Mouse (Mus musculus) CH12.LX (cell line): ENCODE measurements at regions not wholly inside any gene's neighbourhood (a gene's known extent, or its start where the extent isn't known, plus 50 kb on each side); places are given as distances from the start of the nearest gene placed in this dataset.

Experiments used
- DNase-seq: peaks from one replicate; pipeline ENCODE4 v3.0.0-alpha.2; 2013; ENCODE audit errors: extremely low read depth
- H3K27ac ChIP-seq: 2 replicates; pipeline ENCODE4 v1.5.1; 2012; ENCODE audit warnings: low read depth, mild to moderate bottlenecking, control low read depth, moderate library complexity; ENCODE audit not compliant: insufficient read depth
- H3K27me3 ChIP-seq: replicated peaks from 2 replicates; pipeline ENCODE3; 2012; ENCODE audit warnings: inconsistent platforms
- H3K36me3 ChIP-seq, 2 experiments: replicated peaks in 1 of 2; 2 replicates each; pipeline versions ENCODE3 to v1.6.1; 2012; ENCODE audit warnings: inconsistent platforms in 1 of 2, low read length in 1 of 2, mild to moderate bottlenecking in 1 of 2, mixed read lengths in 1 of 2, moderate library complexity in 1 of 2; ENCODE audit not compliant: control insufficient read depth in 1 of 2, insufficient read depth in 1 of 2
- H3K4me1 ChIP-seq, 2 experiments: 2 replicates each; pipeline ENCODE4 v1.6.1; 2012; ENCODE audit warnings: inconsistent platforms in 1 of 2, moderate library complexity in 1 of 2; ENCODE audit not compliant: insufficient read depth in 2 of 2, control insufficient read depth in 1 of 2
- H3K4me2 ChIP-seq: 2 replicates; pipeline ENCODE4 v1.6.1; 2012; ENCODE audit warnings: low read depth, mild to moderate bottlenecking, control low read depth; ENCODE audit not compliant: poor library complexity, insufficient read depth, severe bottlenecking
- H3K4me3 ChIP-seq, 3 experiments: fragments of 150-350 bp in 1 of 3; sonication (generic) in 1 of 3; replicated peaks in 1 of 3; 2 replicates each; pipeline versions ENCODE3 to v1.5.1; 2011 to 2012; ENCODE audit warnings: low read depth in 2 of 3, low read length in 2 of 3, mild to moderate bottlenecking in 2 of 3, moderate library complexity in 2 of 3, control low read depth in 1 of 3, improper control_type of control experiment in 1 of 3, inconsistent platforms in 1 of 3, mixed read lengths in 1 of 3; ENCODE audit not compliant: poor library complexity in 1 of 3
- H3K79me2 ChIP-seq: replicated peaks from 2 replicates; pipeline ENCODE4 v1.6.1; 2012; ENCODE audit warnings: mild to moderate bottlenecking, moderate library complexity; ENCODE audit not compliant: control insufficient read depth, poor library complexity, insufficient read depth, severe bottlenecking; ENCODE audit errors: extremely low read depth
- H3K9ac ChIP-seq: 2 replicates; pipeline ENCODE4 v1.6.1; 2012; ENCODE audit warnings: low read depth, mild to moderate bottlenecking, control low read depth, moderate library complexity; ENCODE audit not compliant: insufficient read depth
- H3K9me3 ChIP-seq: replicated peaks from 2 replicates; pipeline ENCODE3; 2012; ENCODE audit warnings: low read length, inconsistent platforms, mixed read lengths
- BHLHE40 ChIP-seq: IDR thresholded peaks from 2 replicates; pipeline ENCODE4 v1.6.1; 2011; ENCODE audit warnings: mild to moderate bottlenecking, low read depth, low read length, improper control_type of control experiment
- CHD2 ChIP-seq: IDR thresholded peaks from 2 replicates; pipeline ENCODE4 v1.6.1; 2011; ENCODE audit warnings: low read length, improper control_type of control experiment
- CTCF ChIP-seq, 2 experiments: IDR thresholded peaks in 1 of 2; conservative IDR thresholded peaks in 1 of 2; 2 replicates each; pipeline ENCODE4 v1.5.1; 2011 to 2012; ENCODE audit warnings: low read depth in 2 of 2, low read length in 2 of 2, improper control_type of control experiment in 1 of 2, inconsistent platforms in 1 of 2, mild to moderate bottlenecking in 1 of 2, moderate library complexity in 1 of 2
- E2F4 ChIP-seq: IDR thresholded peaks from 2 replicates; pipeline ENCODE4 v1.6.1; 2011; ENCODE audit warnings: low read depth, low read length, improper control_type of control experiment; ENCODE audit not compliant: insufficient replicate concordance
- EP300 ChIP-seq: IDR thresholded peaks from 2 replicates; pipeline ENCODE4 v1.6.1; 2011; ENCODE audit warnings: low read length, improper control_type of control experiment
- ETS1 ChIP-seq: conservative IDR thresholded peaks from 2 replicates; pipeline ENCODE4 v1.6.1; 2012; ENCODE audit warnings: low read depth, mild to moderate bottlenecking, inconsistent platforms, low read length, improper control_type of control experiment, moderate library complexity
- GABPA ChIP-seq: IDR thresholded peaks from 2 replicates; pipeline ENCODE4 v1.6.1; 2012; ENCODE audit warnings: low read depth, low read length, improper control_type of control experiment, inconsistent platforms; ENCODE audit not compliant: insufficient replicate concordance
- JUN ChIP-seq: IDR thresholded peaks from 2 replicates; pipeline ENCODE4 v1.6.1; 2011; ENCODE audit warnings: low read depth, mild to moderate bottlenecking, low read length, improper control_type of control experiment, moderate library complexity; ENCODE audit not compliant: insufficient read depth
- JUND ChIP-seq: conservative IDR thresholded peaks from 2 replicates; pipeline ENCODE4 v1.6.1; 2011; ENCODE audit warnings: low read depth, low read length, improper control_type of control experiment
- KAT2A ChIP-seq: IDR thresholded peaks from 2 replicates; pipeline ENCODE4 v1.6.1; 2012; ENCODE audit warnings: low read length, improper control_type of control experiment, inconsistent platforms; ENCODE audit not compliant: insufficient replicate concordance
- MYC ChIP-seq: IDR thresholded peaks from 2 replicates; pipeline ENCODE4 v1.6.1; 2011; ENCODE audit warnings: low read depth, mild to moderate bottlenecking, improper control_type of control experiment, low read length
- NRF1 ChIP-seq: IDR thresholded peaks from 2 replicates; pipeline ENCODE4 v1.6.1; 2014; ENCODE audit warnings: low read depth, mild to moderate bottlenecking, inconsistent platforms, low read length, improper control_type of control experiment, moderate library complexity
- PAX5 ChIP-seq: IDR thresholded peaks from 2 replicates; pipeline ENCODE4 v1.6.1; 2012; ENCODE audit warnings: low read length, inconsistent platforms, mixed read lengths
- POLR2AphosphoS2 ChIP-seq: IDR thresholded peaks from 2 replicates; pipeline ENCODE4 v1.6.1; 2011; ENCODE audit warnings: low read depth, low read length, improper control_type of control experiment
- RAD21 ChIP-seq: IDR thresholded peaks from 2 replicates; pipeline ENCODE4 v1.6.1; 2011; ENCODE audit warnings: low read depth, mild to moderate bottlenecking, low read length, improper control_type of control experiment, moderate library complexity
- SMC3 ChIP-seq: IDR thresholded peaks from 2 replicates; pipeline ENCODE4 v1.6.1; 2011; ENCODE audit warnings: low read depth, low read length, improper control_type of control experiment
- TCF12 ChIP-seq: IDR thresholded peaks from 2 replicates; pipeline ENCODE4 v1.6.1; 2014; ENCODE audit warnings: low read depth, mild to moderate bottlenecking, inconsistent platforms, low read length, improper control_type of control experiment
- USF1 ChIP-seq: IDR thresholded peaks from 2 replicates; pipeline ENCODE4 v1.6.1; 2014; ENCODE audit warnings: low read depth, mild to moderate bottlenecking, inconsistent platforms, low read length, improper control_type of control experiment
- dilution Hi-C: fragments of 300-500 bp; cut with MboI; formaldehyde crosslinking; loops from 2 replicates; pipeline ENCODE4 v1.14.3; 2020; ENCODE audit warnings: low sequenced_read_pairs; ENCODE audit not compliant: extremely low pct_unique_long_range_greater_than_20kb, extremely low pct_ligation_motif_present
- in situ Hi-C: fragments of 300-500 bp; cut with MboI; formaldehyde crosslinking; loops from 3 replicates; pipeline ENCODE4 v1.14.3; 2019; ENCODE audit warnings: low sequenced_read_pairs, low pct_ligation_motif_present, low pct_unique_long_range_greater_than_20kb, mixed read lengths

GRCm38 (mm10) chr14:100397191-100397590 lies 112.7 kb upstream of the Klf12 start:
- dilution Hi-C loops = no loop called here
- DNase-seq = no peak
- TF ChIP-seq TCF12 = no peak
- no peak for TF ChIP-seq ETS1
- no peak for TF ChIP-seq PAX5
- TF ChIP-seq JUN = no peak
- TF ChIP-seq RAD21 = no peak
- no peak for TF ChIP-seq KAT2A
- no peak for TF ChIP-seq CHD2
- TF ChIP-seq JUND = no peak
- TF ChIP-seq NRF1 = no peak
- TF ChIP-seq EP300 = no peak
- no peak for TF ChIP-seq GABPA
- TF ChIP-seq, all 38 proteins: peak for 0
- no peak overlapping the region for H3K27ac ChIP-seq
- H3K9ac ChIP-seq = no peak overlapping the region
- no peaks in the 10 kb centered on the region for H3K27me3 ChIP-seq
- H3K4me1 ChIP-seq = peaks cover 0 to 13% of the 10 kb centered on the region in 2 experiments; a peak in 1 of 4 replicates
- H3K36me3 ChIP-seq = no peaks in the 10 kb centered on the region
- in situ Hi-C loops = no loop called here
- H3K4me3 ChIP-seq = no peak overlapping the region
- no peak overlapping the region for H3K4me2 ChIP-seq
- no peaks in the 10 kb centered on the region for H3K79me2 ChIP-seq
- H3K9me3 ChIP-seq = no peaks in the 10 kb centered on the region

GRCm38 (mm10) chr14:100375218-100375983 lies 90.9 kb upstream of the Klf12 start:
- no peak overlapping the region for H3K4me3 ChIP-seq
- H3K4me1 ChIP-seq = no peaks in the 10 kb centered on the region
- TF ChIP-seq BHLHE40 = no peak
- TF ChIP-seq MYC = no peak
- TF ChIP-seq USF1 = no peak
- TF ChIP-seq PAX5 = no peak
- TF ChIP-seq ETS1 = no peak
- no peak for TF ChIP-seq E2F4
- TF ChIP-seq SMC3 = no peak
- no peak for TF ChIP-seq JUND
- TF ChIP-seq CTCF (conservative IDR thresholded peaks at IDR 0.05 in 1 of 2, IDR thresholded peaks at IDR 0.05 in 1 of 2; ENCODE audit: low read depth in 2 of 2, low read length in 2 of 2) = no peak
- TF ChIP-seq POLR2AphosphoS2 = no peak
- TF ChIP-seq CHD2 = no peak
- TF ChIP-seq RAD21 = no peak
- no peak for TF ChIP-seq EP300
- TF ChIP-seq, all 38 proteins: peak for 0
- Histone ChIP-seq H3K27me3 (no peaks in the 10 kb centered on the region), H3K4me2 (no peak overlapping the region), H3K9ac (no peak overlapping the region), H3K27ac (no peak overlapping the region), H3K79me2 (no peaks in the 10 kb centered on the region), H3K9me3 (peaks cover 4% of the 10 kb centered on the region), H3K36me3 (no peaks in the 10 kb centered on the region)
- dilution Hi-C loops = no loop called here
- DNase-seq = no peak
- in situ Hi-C loops = no loop called here
